Mouse (Mus musculus) embryonic fibroblast, embryonic 13.5 days (primary cell): ENCODE data around the gene Prss30.

Experiments
- CTCF ChIP-seq: IDR thresholded peaks from 2 replicates; pipeline ENCODE4 v1.5.1; 2011; ENCODE audit warnings: mild to moderate bottlenecking, control low read depth, low read length, moderate library complexity, borderline replicate concordance; ENCODE audit not compliant: insufficient read depth
- POLR2A ChIP-seq: IDR thresholded peaks from 2 replicates; pipeline ENCODE4 v1.6.1; 2011; ENCODE audit warnings: low read depth, mild to moderate bottlenecking, control low read depth, low read length, moderate library complexity

DNA sequence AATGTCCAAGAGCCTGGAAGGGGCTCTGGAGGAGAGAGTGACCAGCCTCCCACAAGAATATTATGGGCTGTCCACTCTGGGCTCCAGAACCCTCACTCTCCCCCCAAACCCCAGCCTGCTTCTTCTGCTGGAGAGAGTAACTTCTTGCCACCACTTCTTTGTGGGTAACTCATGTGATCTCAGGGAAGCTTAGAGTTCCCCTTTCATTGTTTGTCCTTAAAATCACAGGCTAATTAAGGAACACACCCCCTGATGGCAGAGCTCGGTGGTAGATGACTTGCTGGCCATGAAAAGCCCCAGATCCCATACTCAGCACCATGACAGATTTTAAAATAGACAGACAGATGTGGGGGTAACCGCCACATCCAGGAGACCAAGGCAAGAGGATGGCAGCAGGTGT, 26.6 kb upstream of the Prss30 start:
- TF ChIP-seq CTCF (no peak), POLR2A (no peak)
